Mouse (Mus musculus) forebrain, embryonic 14.5 days (tissue): ENCODE measurements around the gene 1600014C10Rik. TPM values are rescaled to one million over a fixed set of nuclear protein-coding genes. Genes with fewer than 3 reads are reported as not detected.

Experiments used
- ATAC-seq: fragments of 200-750 bp; cut with Nextera tagmentation; 2 replicates; pipeline ENCODE4 v1.8.0; 2017; ENCODE audit warnings: mild to moderate bottlenecking, moderate library complexity
- DNase-seq: peaks from one replicate; pipeline ENCODE4 v3.0.0-alpha.2; 2015; ENCODE audit warnings: low spot score
- H3K27ac ChIP-seq: fragments of 300-500 bp; sonication (generic); 2 replicates; pipeline ENCODE4 v1.5.1; 2014; ENCODE audit warnings: low read depth, mild to moderate bottlenecking, control low read depth, low read length, moderate library complexity
- H3K27me3 ChIP-seq: fragments of 300-500 bp; sonication (generic); replicated peaks from 2 replicates; pipeline ENCODE4 v1.6.1; 2014; ENCODE audit warnings: low read length, control low read depth, mixed read lengths; ENCODE audit not compliant: control insufficient read depth, insufficient read depth
- H3K36me3 ChIP-seq: fragments of 300-500 bp; sonication (generic); 2 replicates; pipeline ENCODE4 v1.6.1; 2014; ENCODE audit warnings: low read length, control low read depth; ENCODE audit not compliant: control insufficient read depth, insufficient read depth
- H3K4me1 ChIP-seq: fragments of 300-500 bp; sonication (generic); 2 replicates; pipeline ENCODE4 v1.6.1; 2014; ENCODE audit warnings: antibody characterized with exemption, low read length, control low read depth; ENCODE audit not compliant: control insufficient read depth, insufficient read depth
- H3K4me2 ChIP-seq: fragments of 300-500 bp; sonication (generic); 2 replicates; pipeline ENCODE4 v1.6.1; 2014; ENCODE audit warnings: mild to moderate bottlenecking, control low read depth, low read length
- H3K4me3 ChIP-seq: fragments of 300-500 bp; sonication (generic); 2 replicates; pipeline ENCODE4 v1.5.1; 2014; ENCODE audit warnings: low read depth, low read length, control low read depth
- H3K9ac ChIP-seq: fragments of 300-500 bp; sonication (generic); 2 replicates; pipeline ENCODE4 v1.6.1; 2014; ENCODE audit warnings: mild to moderate bottlenecking, low read length, control low read depth, moderate library complexity
- H3K9me3 ChIP-seq: fragments of 300-500 bp; sonication (generic); replicated peaks from 2 replicates; pipeline ENCODE4 v1.6.1; 2016; ENCODE audit warnings: low read length, control low read depth, mixed read lengths; ENCODE audit not compliant: control insufficient read depth
- WGBS: fragments of 180-500 bp; shearing (Covaris S2); extraction: QIAGEN DNeasy Blood & Tissue Kit; methylation state at CpG from one replicate; pipeline ENCODE4 v1.1.7; 2014; 5-methylcytosine and 5-hydroxymethylcytosine counted together
- polyA plus RNA-seq: library from polyadenylated mRNA; unstranded; fragments of >200 nt; fragmentation: Nextera tagmentation; extraction: Ambion mirVana; gene quantifications from 2 replicates; pipeline ENCODE4 v1.2.1, GENCODE M21; 2014

The 1600014C10Rik gene
- polyA plus RNA-seq, 1 experiment from 2014 or later, result 18.4 TPM

DNA sequence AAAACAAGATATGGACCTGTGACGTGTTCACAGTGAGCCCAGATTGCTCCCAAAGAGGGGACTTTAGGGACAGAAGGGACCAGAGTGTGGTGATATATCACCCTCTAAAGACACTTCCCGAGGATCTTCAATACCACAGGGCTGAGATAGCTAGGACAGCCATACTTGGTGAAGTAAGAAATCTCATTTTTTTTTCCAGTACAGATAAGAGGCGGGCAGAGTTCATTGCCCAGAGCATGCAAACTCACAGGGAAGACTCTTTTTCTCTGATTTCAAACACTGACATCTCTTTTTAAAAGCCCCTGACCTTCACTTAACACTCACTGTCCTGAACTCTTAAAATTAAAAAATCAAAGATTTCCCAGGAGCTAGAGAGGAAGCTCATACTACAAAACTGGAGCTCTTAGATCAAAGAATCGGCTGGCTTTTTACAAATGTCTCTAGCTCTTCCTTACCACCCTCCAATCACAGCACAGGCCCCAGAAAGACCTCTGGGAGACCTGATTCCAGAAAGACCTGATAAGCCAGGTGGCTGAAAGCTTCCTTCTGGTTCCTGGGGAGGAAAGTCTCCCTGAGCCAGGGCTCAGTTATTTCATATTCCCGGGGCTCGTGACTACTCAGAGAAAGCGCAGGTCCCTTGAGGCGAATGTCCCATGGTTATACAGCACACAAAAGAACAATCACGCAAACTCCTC is 24.1 kb upstream of the 1600014C10Rik start:
- Histone ChIP-seq H3K4me1 (no peaks in the 10 kb centered on the region), H3K27me3 (no peaks in the 10 kb centered on the region), H3K4me3 (no peak overlapping the region), H3K9me3 (no peaks in the 10 kb centered on the region), H3K36me3 (no peaks in the 10 kb centered on the region), H3K27ac (no peak overlapping the region), H3K9ac (no peak overlapping the region), H3K4me2 (no peak overlapping the region)
- ATAC-seq (no peak), DNase-seq (no peak)
- 89% methylated on average over 9 of the region's 9 CpGs for WGBS

DNA sequence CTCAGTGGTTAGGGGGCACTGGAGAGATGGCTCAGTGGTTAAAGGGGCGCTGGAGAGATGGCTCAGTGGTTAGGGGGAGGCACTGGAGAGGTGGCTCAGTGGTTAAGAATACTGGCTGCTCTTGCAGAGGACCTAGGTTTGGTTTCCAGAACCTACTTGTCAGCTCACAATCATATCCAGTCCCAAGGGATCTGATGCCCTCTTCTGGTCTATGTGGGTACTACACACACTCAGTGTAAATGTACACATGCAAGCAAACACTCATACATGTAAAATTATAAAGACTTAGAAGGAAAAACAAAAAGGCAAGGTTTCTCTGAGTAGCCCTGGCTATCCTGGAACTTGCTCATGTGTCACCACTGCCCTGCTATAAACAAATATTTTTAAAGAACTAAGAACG is 21.6 kb upstream of the 1600014C10Rik start:
- no peak for ATAC-seq
- WGBS, result 100% methylated on average over 2 of the region's 2 CpGs
- no peaks in the 10 kb centered on the region for H3K36me3 ChIP-seq
- no peak overlapping the region for H3K4me3 ChIP-seq
- no peak overlapping the region for H3K27ac ChIP-seq
- no peaks in the 10 kb centered on the region for H3K9me3 ChIP-seq
- no peak overlapping the region for H3K4me2 ChIP-seq
- no peak for DNase-seq
- H3K9ac ChIP-seq, result no peak overlapping the region
- H3K27me3 ChIP-seq, result no peaks in the 10 kb centered on the region
- H3K4me1 ChIP-seq, result no peaks in the 10 kb centered on the region

DNA sequence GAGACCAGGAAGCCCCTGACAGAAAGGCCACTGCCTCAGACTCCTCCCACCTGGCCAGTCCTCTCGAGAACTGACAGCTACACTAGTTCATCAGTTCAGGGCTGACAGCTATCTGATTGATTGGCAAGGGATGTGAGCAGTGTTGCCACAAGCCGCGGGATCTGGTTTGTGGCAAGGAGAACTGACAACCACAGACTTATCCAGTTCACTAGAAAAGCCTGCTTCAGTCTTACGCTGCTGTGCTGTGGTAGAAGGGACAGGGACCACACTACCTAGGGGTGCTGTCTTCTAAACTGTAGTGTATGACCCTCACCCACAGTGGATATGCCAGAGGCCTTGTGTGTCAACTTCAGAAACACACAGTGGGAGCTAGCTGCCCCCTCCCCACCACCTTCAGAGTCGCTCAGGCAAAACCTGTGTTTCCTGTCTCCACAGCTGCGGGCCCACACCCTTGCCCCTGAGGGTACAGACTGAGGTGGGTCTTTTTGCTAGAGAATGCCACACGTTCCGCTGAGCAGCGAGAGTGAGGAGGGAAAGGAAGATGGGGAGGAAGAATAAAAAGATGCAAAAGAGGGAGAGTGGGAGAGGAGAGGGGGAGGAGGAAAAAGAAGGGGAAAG is 19.5 kb upstream of the 1600014C10Rik start:
- Histone ChIP-seq H3K4me3 (no peak overlapping the region), H3K4me2 (no peak overlapping the region), H3K9ac (no peak overlapping the region), H3K27ac (no peak overlapping the region), H3K9me3 (no peaks in the 10 kb centered on the region), H3K36me3 (no peaks in the 10 kb centered on the region), H3K4me1 (no peaks in the 10 kb centered on the region; the same call in 1 of the 2 replicates), H3K27me3 (no peaks in the 10 kb centered on the region)
- no peak for ATAC-seq
- DNase-seq, result no peak
- 68% methylated on average over 9 of the region's 9 CpGs for WGBS

DNA sequence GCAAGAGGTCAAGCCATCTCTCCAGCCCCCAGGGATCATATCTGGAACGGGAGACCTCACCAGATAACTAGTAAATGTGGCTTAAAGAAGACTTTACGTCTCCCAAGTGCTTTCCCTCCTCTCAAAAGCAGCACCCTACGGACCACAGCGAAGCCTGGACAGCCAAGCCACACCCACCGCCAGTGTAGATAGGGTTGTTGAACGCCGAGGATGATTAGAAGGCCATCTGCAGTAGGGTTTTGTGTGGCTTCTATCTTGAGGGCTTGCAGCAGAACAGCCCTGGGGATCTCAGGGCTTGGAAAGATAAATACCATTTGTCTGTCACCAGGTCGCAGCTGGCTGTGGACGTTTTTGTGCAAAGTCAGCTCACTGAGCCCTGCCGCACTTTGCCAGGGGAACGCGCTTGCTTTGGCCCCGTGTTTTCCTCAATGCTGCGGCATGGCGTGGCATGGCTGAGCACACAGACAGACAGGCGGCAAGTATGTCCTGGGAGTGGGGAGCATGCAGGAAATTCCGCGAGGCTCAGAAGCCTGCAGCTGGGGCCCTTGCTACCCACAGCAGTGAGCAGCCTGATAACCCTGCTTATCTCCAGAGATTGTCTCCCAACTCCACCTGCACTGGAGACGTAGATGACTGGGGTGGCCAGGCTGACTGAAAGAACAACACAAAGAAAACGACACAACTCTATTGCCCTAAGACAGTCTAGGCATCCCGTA is 15.9 kb upstream of the 1600014C10Rik start:
- Histone ChIP-seq H3K27me3 (no peaks in the 10 kb centered on the region), H3K36me3 (no peaks in the 10 kb centered on the region), H3K4me2 (peak overlapping the region; percentile 4; the same call in 1 of the 2 replicates), H3K4me3 (no peak overlapping the region), H3K9ac (no peak overlapping the region), H3K4me1 (no peaks in the 10 kb centered on the region; the same call in 1 of the 2 replicates), H3K9me3 (no peaks in the 10 kb centered on the region), H3K27ac (no peak overlapping the region)
- 73% methylated on average over 21 of the region's 21 CpGs for WGBS
- ATAC-seq, result no peak
- no peak for DNase-seq

DNA sequence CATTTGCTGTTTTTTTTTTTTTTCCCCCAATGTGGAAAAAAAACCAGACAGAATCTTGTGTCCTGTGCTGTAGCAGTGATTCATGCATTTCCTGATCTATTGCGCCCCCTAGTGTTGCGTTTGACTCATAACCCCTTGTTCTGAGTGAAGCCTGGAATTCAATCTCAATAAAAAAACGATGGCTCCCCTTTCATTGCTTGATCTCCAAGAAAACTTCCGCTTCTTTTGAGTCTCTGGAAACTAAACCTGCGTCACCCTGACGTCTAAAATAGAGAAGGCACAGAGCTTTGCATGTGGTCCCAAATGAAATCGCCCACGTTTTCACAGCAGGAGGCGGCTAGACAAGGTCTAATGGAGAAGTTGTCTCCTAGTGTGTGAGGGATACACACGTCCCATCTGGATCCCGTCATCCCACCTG is 15.3 kb upstream of the 1600014C10Rik start:
- peak; percentile 64; the same call in 1 of the 2 replicates for ATAC-seq
- Histone ChIP-seq H3K36me3 (no peaks in the 10 kb centered on the region), H3K9me3 (no peaks in the 10 kb centered on the region), H3K4me2 (no peak overlapping the region), H3K4me1 (no peaks in the 10 kb centered on the region; the same call in 1 of the 2 replicates), H3K4me3 (no peak overlapping the region), H3K9ac (no peak overlapping the region), H3K27ac (no peak overlapping the region), H3K27me3 (no peaks in the 10 kb centered on the region)
- WGBS, result 17% methylated on average over 11 of the region's 11 CpGs
- DNase-seq, result peak; percentile 82

DNA sequence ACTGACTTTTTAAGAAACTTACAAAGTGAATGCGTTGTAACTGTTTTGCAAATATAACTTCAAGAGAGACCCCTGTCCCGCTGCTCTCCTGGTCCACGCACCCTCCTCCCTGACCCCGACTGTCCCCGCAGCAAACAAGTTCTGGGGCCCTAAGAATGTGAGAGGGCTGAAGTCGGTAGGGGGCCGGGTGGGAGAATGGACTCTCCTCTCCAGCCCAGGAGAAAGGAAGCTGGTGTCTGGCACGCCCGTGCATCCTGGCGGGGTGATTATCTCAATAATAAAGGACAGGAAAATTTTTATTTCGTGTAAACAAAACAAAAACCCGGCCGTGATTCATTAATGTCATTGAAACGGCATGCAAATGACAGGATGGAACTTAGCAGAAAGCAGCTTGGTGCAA is 9.1 kb upstream of the 1600014C10Rik start:
- peak overlapping the region; percentile 67 for H3K27ac ChIP-seq
- DNase-seq, result peak; percentile 34

DNA sequence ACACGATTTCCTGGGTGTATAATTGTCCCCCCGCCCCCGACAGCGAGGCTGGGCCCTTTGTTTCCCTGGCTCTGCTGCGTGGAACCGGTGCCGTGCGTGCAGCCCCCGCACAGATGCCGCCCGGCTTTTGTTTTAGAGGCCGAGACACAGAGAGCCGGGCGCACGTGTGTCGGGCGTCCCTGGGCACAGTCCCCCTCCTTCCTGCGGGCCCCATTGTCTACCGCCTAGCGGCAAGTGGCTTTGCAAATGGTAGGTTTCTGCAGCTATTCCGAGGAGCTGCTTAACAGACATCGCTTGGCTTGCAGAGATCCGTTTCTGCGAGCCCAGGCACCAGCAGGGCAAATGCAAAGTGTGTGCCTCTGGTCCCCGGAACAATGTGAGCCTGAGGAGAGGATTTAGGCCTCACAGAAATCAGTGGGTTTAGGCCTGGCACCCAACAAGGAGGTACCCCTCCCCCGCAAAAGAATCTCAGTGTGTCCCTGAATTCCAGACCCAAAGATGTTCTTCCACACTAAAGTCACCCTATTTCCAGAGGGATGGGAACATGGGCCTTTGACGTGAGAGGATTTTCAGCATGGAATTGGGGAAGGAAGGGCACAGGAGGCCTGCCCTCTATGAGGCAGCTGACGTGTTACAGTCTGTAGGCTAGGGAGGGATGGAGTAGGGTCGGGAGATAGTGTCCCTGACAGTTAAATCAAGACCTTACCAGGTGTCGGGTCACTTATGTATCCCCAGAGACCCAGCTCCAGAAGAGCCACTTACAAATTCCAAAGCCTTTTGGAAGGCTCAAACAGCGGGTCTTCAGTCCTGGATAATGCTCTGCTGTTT is 8.5 kb upstream of the 1600014C10Rik start:
- WGBS, result 11% methylated on average over 31 of the region's 31 CpGs
- peak; percentile 91 for ATAC-seq
- Histone ChIP-seq H3K27me3 (no peaks in the 10 kb centered on the region), H3K9ac (peak overlapping the region; percentile 66), H3K36me3 (no peaks in the 10 kb centered on the region), H3K4me3 (peak overlapping the region; percentile 16), H3K27ac (peak overlapping the region; percentile 67), H3K9me3 (no peaks in the 10 kb centered on the region), H3K4me2 (peak overlapping the region; percentile 48), H3K4me1 (peaks cover 10% of the 10 kb centered on the region)
- peak; percentile 75 for DNase-seq

More for the DNA sequence above, 9.1 kb upstream of the 1600014C10Rik start:
- H3K4me1 ChIP-seq, result peaks cover 10% of the 10 kb centered on the region
- H3K9ac ChIP-seq, result peak overlapping the region; percentile 66
- H3K36me3 ChIP-seq, result no peaks in the 10 kb centered on the region
- WGBS, result 6% methylated on average over 14 of the region's 14 CpGs
- ATAC-seq, result peak; percentile 51
- peak overlapping the region; percentile 48 for H3K4me2 ChIP-seq
- peak overlapping the region; percentile 16 for H3K4me3 ChIP-seq
- no peaks in the 10 kb centered on the region for H3K9me3 ChIP-seq
- no peaks in the 10 kb centered on the region for H3K27me3 ChIP-seq

DNA sequence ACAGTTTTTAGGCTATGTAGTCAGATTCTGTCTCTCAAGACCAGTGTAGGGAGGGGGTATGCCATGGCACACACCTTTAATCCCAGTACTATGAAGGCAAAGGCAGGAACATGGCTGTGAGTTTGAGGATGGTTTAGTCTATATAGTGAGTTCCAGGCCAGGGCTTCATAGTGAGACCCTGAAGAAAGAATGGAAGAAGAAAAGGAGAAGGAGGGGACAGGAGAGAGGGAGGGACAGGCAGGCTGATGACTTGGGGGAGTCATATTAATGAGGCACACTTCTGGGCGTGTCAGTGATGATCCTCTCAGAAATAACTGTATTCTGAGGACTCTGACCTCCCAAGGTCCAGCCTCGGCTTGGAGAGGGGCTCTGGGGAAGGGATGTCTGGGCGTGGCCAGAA is 7.0 kb upstream of the 1600014C10Rik start:
- no peaks in the 10 kb centered on the region for H3K9me3 ChIP-seq
- no peak for DNase-seq
- no peak overlapping the region for H3K9ac ChIP-seq
- H3K36me3 ChIP-seq, result no peaks in the 10 kb centered on the region
- H3K27ac ChIP-seq, result no peak overlapping the region
- no peaks in the 10 kb centered on the region for H3K27me3 ChIP-seq
- ATAC-seq, result no peak
- H3K4me2 ChIP-seq, result no peak overlapping the region
- 70% methylated on average over 3 of the region's 3 CpGs for WGBS
- H3K4me1 ChIP-seq, result peaks cover 10% of the 10 kb centered on the region
- H3K4me3 ChIP-seq, result no peak overlapping the region
